Mouse (Mus musculus): ENCODE results near the gene Kbtbd13. TPM values are rescaled to one million over a fixed set of nuclear protein-coding genes. Genes with fewer than 3 reads are reported as not detected.

Kbtbd13 gene
- total and polyA plus RNA-seq, 3 experiments, result not detected

GRCm38 (mm10) chr9:65381017-65381590 lies 10.3 kb downstream of the Kbtbd13 start:
- Histone ChIP-seq H3K9ac (ENCODE audit: insufficient read depth, low read depth) (no peak overlapping the region), H3K9me3 (replicated peaks; ENCODE audit: low read length) (no peaks in the 10 kb centered on the region), H3K4me2 (ENCODE audit: insufficient read depth, low read depth, poor library complexity, severe bottlenecking) (no peak overlapping the region), H3K27me3 (replicated peaks) (no peaks in the 10 kb centered on the region), H3K27ac (ENCODE audit: insufficient read depth, low read depth) (no peak overlapping the region), H3K79me2 (replicated peaks; ENCODE audit: control insufficient read depth, extremely low read depth, insufficient read depth, poor library complexity, severe bottlenecking) (no peaks in the 10 kb centered on the region), H3K4me3 (replicated peaks in 1 of 3; ENCODE audit: low read depth in 2 of 3, low read length in 2 of 3, poor library complexity in 1 of 3) (no peak overlapping the region), H3K36me3 (replicated peaks in 1 of 2; ENCODE audit: control insufficient read depth in 1 of 2, insufficient read depth in 1 of 2, low read length in 1 of 2) (peaks cover 0 to 9% of the 10 kb centered on the region in 2 experiments), H3K4me1 (ENCODE audit: control insufficient read depth in 1 of 2, insufficient read depth in 2 of 2) (peaks cover 0 to 4% of the 10 kb centered on the region in 2 experiments; a peak in 1 of 4 replicates)
- no peak for TF ChIP-seq PAX5 (IDR thresholded peaks at IDR 0.05; ENCODE audit: low read length)
- no peak for TF ChIP-seq MAX (IDR thresholded peaks at IDR 0.05; ENCODE audit: low read length)
- no peak for TF ChIP-seq MEF2A (IDR thresholded peaks at IDR 0.05; ENCODE audit: borderline replicate concordance, low read depth, low read length)
- TF ChIP-seq ZMIZ1 (IDR thresholded peaks at IDR 0.05; ENCODE audit: low read depth, low read length), result no peak
- TF ChIP-seq ELF1 (IDR thresholded peaks at IDR 0.05; ENCODE audit: low read depth, low read length), result no peak
- no peak for TF ChIP-seq E2F4 (IDR thresholded peaks at IDR 0.05; ENCODE audit: insufficient replicate concordance, low read depth, low read length)
- TF ChIP-seq JUND (conservative IDR thresholded peaks at IDR 0.05; ENCODE audit: low read depth, low read length), result no peak
- no peak for TF ChIP-seq MXI1 (IDR thresholded peaks at IDR 0.05; ENCODE audit: low read depth, low read length)
- no peak for TF ChIP-seq CHD1 (IDR thresholded peaks at IDR 0.05; ENCODE audit: low read depth, low read length)
- no peak for TF ChIP-seq IRF4 (IDR thresholded peaks at IDR 0.05; ENCODE audit: low read depth, low read length)
- TF ChIP-seq EP300 (IDR thresholded peaks at IDR 0.05; ENCODE audit: low read length), result no peak
- TF ChIP-seq USF2 (conservative IDR thresholded peaks at IDR 0.05; ENCODE audit: low read depth, low read length), result no peak
- no peak for TF ChIP-seq NRF1 (IDR thresholded peaks at IDR 0.05; ENCODE audit: low read depth, low read length)
- TF ChIP-seq ZKSCAN1 (IDR thresholded peaks at IDR 0.05; ENCODE audit: borderline replicate concordance, low read depth, low read length), result no peak
- TF ChIP-seq UBTF (IDR thresholded peaks at IDR 0.05; ENCODE audit: low read depth, low read length), result no peak
- TF ChIP-seq NELFE (IDR thresholded peaks at IDR 0.05; ENCODE audit: low read depth, low read length), result no peak
- in situ Hi-C loops (cut with MboI; ENCODE audit: low pct_ligation_motif_present, low pct_unique_long_range_greater_than_20kb, low sequenced_read_pairs) (loop anchor here (5.0 kb wide), 1 partner anchor 46 kb away; no protein-coding TSS in a partner anchor), dilution Hi-C loops (cut with MboI; ENCODE audit: extremely low pct_ligation_motif_present, extremely low pct_unique_long_range_greater_than_20kb, low sequenced_read_pairs) (no loop called here)
- DNase-seq (ENCODE audit: extremely low read depth), result no peak

GRCm38 (mm10) chr9:65375163-65375934 lies 16.1 kb downstream of the Kbtbd13 start:
- DNase-seq (ENCODE audit: extremely low read depth), result no peak
- dilution Hi-C loops (cut with MboI; ENCODE audit: extremely low pct_ligation_motif_present, extremely low pct_unique_long_range_greater_than_20kb, low sequenced_read_pairs) (no loop called here), in situ Hi-C loops (cut with MboI; ENCODE audit: low pct_ligation_motif_present, low pct_unique_long_range_greater_than_20kb, low sequenced_read_pairs) (no loop called here)
- Histone ChIP-seq H3K4me1 (ENCODE audit: control insufficient read depth in 1 of 2, insufficient read depth in 2 of 2) (peaks cover 0 to 4% of the 10 kb centered on the region in 2 experiments; a peak in 1 of 4 replicates), H3K9me3 (replicated peaks; ENCODE audit: low read length) (no peaks in the 10 kb centered on the region), H3K4me2 (ENCODE audit: insufficient read depth, low read depth, poor library complexity, severe bottlenecking) (no peak overlapping the region), H3K27me3 (replicated peaks) (no peaks in the 10 kb centered on the region), H3K27ac (ENCODE audit: insufficient read depth, low read depth) (no peak overlapping the region), H3K9ac (ENCODE audit: insufficient read depth, low read depth) (no peak overlapping the region), H3K36me3 (replicated peaks in 1 of 2; ENCODE audit: control insufficient read depth in 1 of 2, insufficient read depth in 1 of 2, low read length in 1 of 2) (peaks cover 0 to 22% of the 10 kb centered on the region in 2 experiments), H3K79me2 (replicated peaks; ENCODE audit: control insufficient read depth, extremely low read depth, insufficient read depth, poor library complexity, severe bottlenecking) (no peaks in the 10 kb centered on the region), H3K4me3 (replicated peaks in 1 of 3; ENCODE audit: low read depth in 2 of 3, low read length in 2 of 3, poor library complexity in 1 of 3) (no peak overlapping the region)
- TF ChIP-seq TCF12 (IDR thresholded peaks at IDR 0.05; ENCODE audit: low read depth, low read length), result no peak
- TF ChIP-seq IRF4 (IDR thresholded peaks at IDR 0.05; ENCODE audit: low read depth, low read length), result no peak
- TF ChIP-seq PAX5 (IDR thresholded peaks at IDR 0.05; ENCODE audit: low read length), result no peak
- TF ChIP-seq ZNF384 (IDR thresholded peaks at IDR 0.05; ENCODE audit: low read depth, low read length), result no peak
- TF ChIP-seq RAD21 (IDR thresholded peaks at IDR 0.05; ENCODE audit: low read depth, low read length), result no peak

Measured in CH12.LX (cell line).